Mouse (Mus musculus) ovary, adult 18-20 months (tissue): ENCODE results near the gene Map2k1.
"Not testable (repeated sequence)": the region's sequence is repeated elsewhere in the genome, so short reads cannot be mapped to it uniquely, and the experiment has no call there.

Source experiments
- DNase-seq: peaks from one replicate; pipeline ENCODE4 v3.0.0; 2022; ENCODE audit warnings: low spot score, mixed read lengths

Map2k1 gene

DNA sequence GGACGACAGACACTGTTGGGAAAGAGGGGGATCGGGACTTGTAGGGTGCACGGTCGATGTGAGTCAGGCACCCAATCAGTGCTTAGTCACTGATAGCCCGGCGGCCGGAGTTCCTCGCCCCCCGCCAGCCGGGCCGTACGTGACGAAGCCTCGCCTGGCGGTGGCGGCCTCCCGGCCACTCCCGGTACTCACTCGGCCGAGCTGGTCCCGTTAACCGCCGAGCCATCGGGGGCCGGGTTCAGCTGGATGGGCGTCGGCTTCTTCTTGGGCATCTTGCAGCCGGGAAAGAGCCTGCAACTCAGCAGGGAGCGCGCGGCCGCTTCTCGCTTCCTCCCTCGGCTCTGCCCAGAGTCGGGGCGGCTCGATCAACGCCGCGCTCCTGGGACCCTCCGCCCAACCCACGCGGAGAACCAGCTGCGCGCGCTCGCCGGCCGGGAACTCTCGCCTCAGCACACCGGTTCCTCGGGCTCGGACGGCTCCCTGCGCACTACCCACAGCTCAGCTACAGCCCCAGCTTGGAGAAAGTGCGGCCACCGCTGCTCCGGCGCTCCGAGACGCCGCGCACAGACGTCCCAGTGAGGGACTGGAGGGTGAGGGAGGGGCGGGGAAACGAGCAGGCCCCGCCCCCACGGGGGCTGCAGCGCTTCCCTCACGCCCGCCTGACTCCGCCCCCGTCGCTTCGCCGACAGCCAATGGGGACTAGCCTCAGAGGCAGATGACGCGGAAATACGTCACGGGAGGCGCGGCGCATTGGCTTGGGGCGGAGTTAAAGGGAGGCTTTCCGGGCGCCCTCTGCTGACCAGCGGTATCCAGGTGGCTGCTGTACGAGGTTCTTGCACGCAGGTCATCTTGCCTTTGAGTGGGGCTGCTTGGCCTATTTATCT lies at the start of gene Map2k1:
TSS of gene Map2k1 (minus strand) at position 611 of the 884 bp plus-strand sequence.
- DNase-seq: peak; percentile 99

GRCm38 (mm10) chr9:64303086-64303485 lies 49.7 kb upstream of the Map2k1 start:
- not testable (repeated sequence) for DNase-seq

- no peak for DNase-seq
Measured at GRCm38 (mm10) chr9:64282404-64282987, 29.1 kb upstream of the Map2k1 start.

GRCm38 (mm10) chr9:64281781-64282178 lies 28.3 kb upstream of the Map2k1 start:
- DNase-seq: no peak

DNA sequence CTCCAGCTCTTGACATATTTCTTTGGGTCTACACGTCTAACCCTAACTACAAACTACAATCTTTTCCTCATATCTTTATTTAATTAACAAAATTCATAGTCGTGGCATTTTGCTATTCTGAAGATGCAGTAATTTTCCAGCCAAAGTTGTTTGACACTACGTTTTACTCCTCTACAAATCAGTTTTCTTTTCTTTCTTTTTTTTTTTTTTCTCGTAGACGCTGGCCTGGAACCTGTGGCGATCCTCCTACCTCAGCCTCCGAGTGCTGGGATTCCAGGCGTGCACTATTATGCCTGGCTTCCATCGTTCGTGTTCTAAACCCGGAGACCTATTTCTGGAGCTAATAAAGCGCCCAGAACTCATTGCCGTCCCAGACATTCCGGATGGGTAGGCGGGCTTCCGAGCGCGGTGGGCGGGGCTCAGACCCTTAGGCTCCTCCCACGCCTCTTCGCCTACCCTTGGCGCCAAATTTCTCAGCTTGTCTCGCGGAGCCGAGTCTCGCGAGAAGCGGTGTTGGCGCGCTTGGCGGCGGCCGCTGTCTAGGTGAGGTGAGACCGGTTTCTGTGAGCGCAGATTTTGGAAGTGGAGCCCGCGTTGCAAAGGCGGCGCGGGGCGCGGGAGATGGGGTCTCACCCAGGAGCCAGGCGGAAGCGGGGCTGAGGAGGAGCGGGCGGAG lies 27.8 kb upstream of the Map2k1 start, which contains the start of gene Tipin:
TSS of gene Tipin (plus strand) at position 477 of the 676 bp plus-strand sequence.
- DNase-seq: peak; percentile 87

- DNase-seq: no peak
Measured at GRCm38 (mm10) chr9:64278665-64279310, 25.4 kb upstream of the Map2k1 start.

DNA sequence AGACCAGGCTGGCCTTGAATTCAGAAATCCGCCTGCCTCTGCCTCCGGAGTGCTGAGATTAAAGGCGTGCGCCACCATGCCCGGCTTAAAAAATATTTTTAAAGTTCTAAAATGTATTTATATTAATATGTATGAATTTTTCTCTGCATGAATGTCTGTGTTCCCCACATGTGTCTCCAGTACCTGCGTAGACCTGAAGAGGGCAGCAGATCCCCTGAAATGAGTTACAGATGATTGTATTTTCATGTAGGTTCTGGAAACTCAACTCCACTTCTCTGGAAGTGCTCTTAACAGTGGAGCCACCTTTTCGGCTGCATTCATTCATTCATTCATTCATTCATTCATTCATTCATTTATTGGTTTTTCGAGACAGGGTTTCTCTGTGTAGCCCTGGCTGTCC lies 24.3 kb upstream of the Map2k1 start:
- no peak for DNase-seq

- DNase-seq: no peak
Measured at GRCm38 (mm10) chr9:64274919-64275318, 21.5 kb upstream of the Map2k1 start.

DNA sequence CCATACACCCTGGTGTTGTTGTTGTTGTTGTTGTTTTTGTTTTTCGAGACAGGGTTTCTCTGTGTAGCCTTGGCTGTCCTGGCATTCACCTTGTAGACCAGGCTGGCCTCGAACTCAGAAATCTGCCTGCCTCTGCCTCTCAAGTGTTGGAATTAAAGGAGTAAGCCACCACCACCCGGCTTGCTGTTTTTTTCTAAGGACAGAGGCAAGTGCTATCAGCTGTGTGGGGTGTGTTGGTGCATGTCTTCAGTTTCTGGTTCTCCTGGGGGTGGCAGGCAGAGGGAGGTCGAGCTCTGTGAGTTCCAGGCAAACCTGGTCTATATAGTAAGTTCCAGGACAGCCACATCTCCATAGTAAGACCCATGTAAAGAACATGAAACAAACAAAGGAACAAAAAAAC lies 20.9 kb upstream of the Map2k1 start:
- no peak for DNase-seq

GRCm38 (mm10) chr9:64273757-64274156 lies 20.3 kb upstream of the Map2k1 start:
- DNase-seq: no peak

DNA sequence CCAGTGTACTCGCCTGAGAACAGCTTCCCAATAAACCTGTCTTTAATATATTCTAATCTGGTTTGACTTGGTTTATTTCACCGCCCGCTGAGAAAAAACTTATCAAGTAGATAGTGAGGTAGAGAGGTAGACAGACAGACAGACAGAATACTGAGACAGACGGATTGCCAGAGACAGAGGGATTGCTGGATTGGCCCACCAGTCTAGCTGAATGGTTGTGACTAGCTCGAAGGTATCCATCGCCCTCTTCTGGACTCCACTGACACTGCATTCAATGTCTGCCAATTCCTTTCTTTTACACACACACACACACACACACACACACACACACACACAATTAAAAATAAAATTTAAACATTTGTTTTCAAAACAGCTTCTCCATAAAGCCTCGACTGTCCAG lies 19.2 kb upstream of the Map2k1 start:
- DNase-seq: peak; percentile 8

DNA sequence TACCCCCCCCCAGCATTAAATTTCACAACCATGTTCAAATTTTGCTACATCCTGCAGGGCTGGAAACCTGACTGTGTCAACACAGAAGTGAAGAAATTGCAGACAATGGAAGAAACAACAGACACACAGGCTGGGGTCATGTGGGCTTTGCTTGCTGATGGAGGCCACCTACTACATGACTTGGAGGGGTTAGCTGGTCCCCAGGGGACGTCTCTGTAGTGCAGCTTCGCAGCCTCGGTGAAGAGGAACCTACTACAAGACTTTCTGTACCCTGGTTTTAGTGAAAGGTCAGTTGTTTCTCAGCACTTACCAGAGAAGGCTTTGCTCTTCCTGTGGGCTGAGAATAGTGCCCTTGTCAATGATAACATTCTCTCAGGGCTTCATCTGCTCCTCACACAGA lies 17.8 kb upstream of the Map2k1 start:
- DNase-seq: no peak

- not testable (repeated sequence) for DNase-seq
Measured at GRCm38 (mm10) chr9:64268836-64269235, 15.4 kb upstream of the Map2k1 start.

GRCm38 (mm10) chr9:64268196-64268595 lies 14.8 kb upstream of the Map2k1 start:
- no peak for DNase-seq

- DNase-seq: no peak
Measured at GRCm38 (mm10) chr9:64267231-64267630, 13.8 kb upstream of the Map2k1 start.

GRCm38 (mm10) chr9:64264813-64265212 lies 11.4 kb upstream of the Map2k1 start:
- no peak for DNase-seq

GRCm38 (mm10) chr9:64261023-64261422 lies 7.6 kb upstream of the Map2k1 start:
- DNase-seq: no peak

DNA sequence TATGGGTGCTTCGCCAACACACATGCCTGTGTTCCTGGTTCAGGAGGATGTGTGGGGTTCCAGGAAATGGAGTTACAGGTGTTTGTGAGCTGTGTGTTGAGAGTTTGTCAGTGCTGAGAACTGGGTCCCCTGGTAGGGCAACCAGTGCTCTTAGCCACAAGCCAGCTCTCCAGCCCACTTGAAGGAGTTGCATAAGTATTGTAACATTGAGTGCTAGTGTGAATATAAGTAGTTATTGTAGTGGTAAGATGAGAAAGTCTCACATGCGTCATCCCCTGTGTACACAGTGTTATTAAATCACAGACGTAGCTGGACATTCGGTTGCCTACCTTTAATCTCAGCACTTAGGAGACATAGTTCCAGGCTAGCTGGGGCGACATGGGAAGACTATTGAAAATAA lies 6.5 kb upstream of the Map2k1 start:
- DNase-seq: no peak

DNA sequence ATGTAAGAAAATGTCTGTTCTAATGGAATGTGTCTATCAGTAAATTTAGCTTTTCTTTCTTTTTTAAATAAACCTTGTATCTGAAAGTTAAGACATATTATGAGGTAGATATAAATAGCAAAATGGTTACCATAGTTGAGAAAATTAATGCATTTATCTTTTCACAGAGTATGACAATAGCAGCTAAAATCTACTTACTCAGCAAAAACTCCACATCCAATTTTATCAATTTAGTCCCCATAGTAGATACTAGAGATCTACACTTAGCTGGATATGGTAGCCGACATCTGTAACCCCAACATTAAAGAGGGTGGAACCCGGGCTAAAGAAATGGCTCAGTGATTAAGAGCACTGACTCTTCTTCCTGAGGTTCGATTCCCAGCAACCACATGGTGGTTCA lies 2.8 kb upstream of the Map2k1 start:
- no peak for DNase-seq

GRCm38 (mm10) chr9:64255422-64255821 lies 2.0 kb upstream of the Map2k1 start:
- no peak for DNase-seq

GRCm38 (mm10) chr9:64252591-64253020 lies 825 bp downstream of the Map2k1 start:
- no peak for DNase-seq

DNA sequence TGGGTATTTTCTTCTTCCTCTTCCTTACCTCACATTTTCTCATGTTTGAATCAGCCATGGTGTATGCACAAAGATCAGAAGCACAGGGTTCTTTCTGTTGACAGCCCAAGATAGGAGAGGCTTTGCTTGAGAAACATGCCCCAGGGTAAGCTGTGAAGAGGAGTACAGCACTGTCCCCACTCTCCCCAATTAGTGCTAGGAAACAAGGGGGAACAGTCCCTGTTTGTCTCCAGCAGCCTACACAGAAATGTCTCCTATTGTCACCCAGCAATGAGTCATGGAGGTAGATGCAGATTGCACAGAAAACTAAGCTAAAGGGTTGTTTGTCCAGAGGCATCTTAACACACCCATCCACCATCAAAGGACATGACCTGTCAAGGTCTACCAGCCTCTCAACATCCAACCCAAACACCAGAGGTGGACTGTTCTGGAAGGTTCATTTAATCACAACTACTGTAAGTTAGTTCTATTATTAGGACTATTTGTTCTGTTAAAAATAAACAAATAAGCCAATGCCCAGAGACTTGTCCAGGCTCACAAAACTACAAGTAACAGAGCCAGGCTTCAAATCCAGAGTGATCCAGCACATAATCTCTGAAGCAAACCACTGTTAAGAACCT lies 3.2 kb downstream of the Map2k1 start:
- no peak for DNase-seq
